ENCODE assay signal across 8 mouse cellular contexts in genomic region chr1:72870615-72871336, GRCm38 (mm10). TPM values are rescaled to one million over a fixed set of nuclear protein-coding genes. Genes with fewer than 3 reads are reported as not detected.
DNase-seq lines count a peak whose midpoint lies in the region; ATAC-seq lines count a peak whose summit lies in the region.

No protein-coding gene starts in this region.

- intact Hi-C loops in left cerebral cortex, postnatal 36 days (cut with DNase I), result no loop called here

- peak; percentile 90 for DNase-seq in adrenal gland, adult 2 months
- DNase-seq in embryo, embryonic 10.5 days (ENCODE audit: low spot score), result peak; percentile 92
- DNase-seq in gastrocnemius, postnatal 4 days (ENCODE audit: low spot score in 2 of 2), result peak; percentile 55 to 83
- DNase-seq in left cerebral cortex, postnatal 36 days (ENCODE audit: low spot score in 2 of 2), result peak; percentile 90 to 91
- peak; percentile 79 for DNase-seq in mesoderm, embryonic 11.5 days (ENCODE audit: low read depth, low spot score)
- no peak for DNase-seq in spleen, postnatal 36 days (ENCODE audit: low spot score in 2 of 2)

- no peaks in the 10 kb centered on the region for H3K9me3 ChIP-seq in intestine, embryonic 16.5 days (ENCODE audit: control insufficient read depth, low read length)
- H3K9me3 ChIP-seq in stomach, embryonic 16.5 days (replicated peaks; ENCODE audit: control insufficient read depth, low read length), result no peaks in the 10 kb centered on the region

- peak overlapping the region; percentile 53 for H3K4me3 ChIP-seq in intestine, embryonic 16.5 days (ENCODE audit: low read length)
- peak overlapping the region; percentile 82 for H3K4me3 ChIP-seq in stomach, embryonic 16.5 days (replicated peaks; ENCODE audit: low read length)

- H3K4me1 ChIP-seq in intestine, embryonic 16.5 days (ENCODE audit: control insufficient read depth, insufficient read depth, low read length), result peaks cover 25% of the 10 kb centered on the region
- peaks cover 25% of the 10 kb centered on the region for H3K4me1 ChIP-seq in stomach, embryonic 16.5 days (ENCODE audit: control insufficient read depth, insufficient read depth, low read length)

- no peaks in the 10 kb centered on the region; the same call in 1 of the 2 replicates for H3K27me3 ChIP-seq in intestine, embryonic 16.5 days (replicated peaks; ENCODE audit: control insufficient read depth, insufficient read depth, low read length)
- no peaks in the 10 kb centered on the region for H3K27me3 ChIP-seq in stomach, embryonic 16.5 days (ENCODE audit: control insufficient read depth, insufficient read depth, low read length)

- H3K9ac ChIP-seq in intestine, embryonic 16.5 days (ENCODE audit: low read depth, low read length), result peak overlapping the region; percentile 45
- peak overlapping the region; percentile 68 for H3K9ac ChIP-seq in stomach, embryonic 16.5 days (ENCODE audit: low read length)

- peak overlapping the region; percentile 46 for H3K27ac ChIP-seq in intestine, embryonic 16.5 days (ENCODE audit: low read length)
- peak overlapping the region; percentile 84 for H3K27ac ChIP-seq in stomach, embryonic 16.5 days (ENCODE audit: low read length)

- no peaks in the 10 kb centered on the region for H3K36me3 ChIP-seq in intestine, embryonic 16.5 days (ENCODE audit: control insufficient read depth, insufficient read depth, low read length)
- H3K36me3 ChIP-seq in stomach, embryonic 16.5 days (ENCODE audit: control insufficient read depth, insufficient read depth, low read length), result no peaks in the 10 kb centered on the region

- H3K4me2 ChIP-seq in intestine, embryonic 16.5 days (ENCODE audit: low read depth, low read length), result peak overlapping the region; percentile 92
- H3K4me2 ChIP-seq in stomach, embryonic 16.5 days (ENCODE audit: low read depth, low read length), result peak overlapping the region; percentile 94

- 2% methylated on average over 20 of the region's 20 CpGs for WGBS in intestine, embryonic 16.5 days
- 2% methylated on average over 20 of the region's 20 CpGs for WGBS in stomach, embryonic 16.5 days

- peak; percentile 54 for ATAC-seq in intestine, embryonic 16.5 days
- ATAC-seq in stomach, embryonic 16.5 days (ENCODE audit: insufficient read depth, low FRiP score), result peak; percentile 59; the same call in 1 of the 2 replicates

RNA-seq across cellular contexts. Expression of gene Igfbp5, which starts 3.9 kb away (rescaled TPM):
- 100 to 1,000 TPM in 1 of 2 experiments, 10 to 100 TPM in 1; 87.4 to 179 TPM for total RNA-seq in adrenal gland, adult 2 months (2021)
- 31.2 and 32.3 TPM in 2 replicates for polyA plus RNA-seq in adrenal gland, adult 2 months (2012; rRNA removed)
- 100 to 1,000 TPM; 335 to 342 TPM for total RNA-seq in gastrocnemius, postnatal 4 days (2021)
- 25.7 and 27.8 TPM in 2 replicates for polyA plus RNA-seq in intestine, embryonic 16.5 days (2015; fragmentation: Nextera tagmentation; extraction: Ambion mirVana)
- 10 to 100 TPM; 52.4 to 61.4 TPM for total RNA-seq in left cerebral cortex, postnatal 36 days (2021)
- polyA plus RNA-seq in stomach, embryonic 16.5 days (2015; fragmentation: Nextera tagmentation; extraction: Ambion mirVana), result 122 and 123 TPM in 2 replicates

RNA-seq across cellular contexts. Expression of gene Igfbp2, which starts 46.5 kb away (rescaled TPM):
- total RNA-seq in adrenal gland, adult 2 months (2021), result 1 to 10 TPM; 2.0 to 4.1 TPM
- polyA plus RNA-seq in adrenal gland, adult 2 months (2012; rRNA removed), result 12.6 and 13.0 TPM in 2 replicates
- total RNA-seq in gastrocnemius, postnatal 4 days (2021), result 10 to 100 TPM; 45.6 to 56.5 TPM
- 127 and 139 TPM in 2 replicates for polyA plus RNA-seq in intestine, embryonic 16.5 days (2015; fragmentation: Nextera tagmentation; extraction: Ambion mirVana)
- total RNA-seq in left cerebral cortex, postnatal 36 days (2021), result 10 to 100 TPM; 75.9 to 80.0 TPM
- 375 and 392 TPM in 2 replicates for polyA plus RNA-seq in stomach, embryonic 16.5 days (2015; fragmentation: Nextera tagmentation; extraction: Ambion mirVana)

Comparison
In these comparisons a context has a peak if more than half of its experiments do, and no peak if none do; other contexts are left out.
1. DNase-seq: peak in adrenal gland, adult 2 months (single experiment), embryo, embryonic 10.5 days (single experiment), gastrocnemius, postnatal 4 days (2 of 2), left cerebral cortex, postnatal 36 days (2 of 2) and mesoderm, embryonic 11.5 days (single experiment); none in spleen, postnatal 36 days (0 of 2).
2. RNA of gene Igfbp2, which starts 46.5 kb away (total RNA-seq): 75.9 to 80.0 TPM in left cerebral cortex, postnatal 36 days and 45.6 to 56.5 TPM in gastrocnemius, postnatal 4 days; 2.0 to 4.1 TPM in adrenal gland, adult 2 months; every median in the first group is over 4 times any median in the second.